Mouse (Mus musculus) liver, embryonic 14.5 days (tissue): ENCODE measurements around the gene Lrtm1.

ENCODE experiments used
- CTCF ChIP-seq: IDR thresholded peaks from 2 replicates; pipeline ENCODE4 v1.5.1; 2016; ENCODE audit warnings: antibody characterized with exemption, low read depth, control low read depth
- EP300 ChIP-seq: IDR thresholded peaks from 2 replicates; pipeline ENCODE4 v1.6.1; 2016; ENCODE audit warnings: antibody characterized with exemption, low read depth

- TF ChIP-seq EP300 (no peak), CTCF (no peak)
These were observed 48.8 kb upstream of the Lrtm1 start for GRCm38 (mm10) chr14:28969247-28969646.
